Mouse (Mus musculus): ENCODE measurements around the gene Trip6. TPM values are rescaled to one million over a fixed set of nuclear protein-coding genes. Genes with fewer than 3 reads are reported as not detected.

Gene Trip6
- polyA plus RNA-seq, 1 experiment = 22.2 TPM

DNA sequence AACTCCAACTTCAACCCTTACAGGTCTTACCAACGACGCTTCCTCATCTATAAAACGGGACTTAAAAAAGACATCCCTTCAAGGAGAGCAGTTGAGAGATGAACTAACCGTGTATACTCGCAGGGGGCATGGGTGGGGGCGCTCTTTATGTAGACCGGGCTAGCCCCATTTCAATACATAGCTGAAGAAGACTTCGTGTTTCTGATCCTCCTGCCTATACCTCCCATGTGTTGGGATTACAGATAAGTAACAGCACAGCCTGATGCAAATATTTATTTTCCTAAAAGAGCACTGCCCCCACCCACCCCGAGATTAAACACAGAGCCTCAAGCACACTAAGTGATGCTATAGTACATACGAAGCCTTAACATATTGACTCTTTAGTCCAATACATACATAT is 20.1 kb upstream of the Trip6 start:
- TF ChIP-seq EP300 (IDR thresholded peaks at IDR 0.05; ENCODE audit: insufficient read depth, low read depth, low read length) (no peak), CTCF (IDR thresholded peaks at IDR 0.05; ENCODE audit: low read depth, low read length) (no peak), POLR2A (IDR thresholded peaks at IDR 0.05; ENCODE audit: insufficient read depth, low read length) (no peak)
- Histone ChIP-seq H3K36me3 (ENCODE audit: control insufficient read depth, insufficient read depth, low read length, poor library complexity, severe bottlenecking) (no peaks in the 10 kb centered on the region), H3K4me1 (ENCODE audit: control insufficient read depth, insufficient read depth, low read length) (no peaks in the 10 kb centered on the region), H3K9me3 (replicated peaks; ENCODE audit: control insufficient read depth, insufficient read depth, low read length, poor library complexity, severe bottlenecking) (no peaks in the 10 kb centered on the region), H3K9ac (ENCODE audit: low read depth, poor library complexity, severe bottlenecking) (no peak overlapping the region), H3K27me3 (ENCODE audit: control insufficient read depth, insufficient read depth, low read length, poor library complexity, severe bottlenecking) (no peaks in the 10 kb centered on the region), H3K27ac (ENCODE audit: insufficient read depth, low read length) (0 out of 2 replicates have a peak overlapping the region, but pooled peaks have one; percentile 38), H3K4me3 (ENCODE audit: low read depth, low read length) (peak overlapping the region; percentile 59; the same call in 1 of the 2 replicates)

DNA sequence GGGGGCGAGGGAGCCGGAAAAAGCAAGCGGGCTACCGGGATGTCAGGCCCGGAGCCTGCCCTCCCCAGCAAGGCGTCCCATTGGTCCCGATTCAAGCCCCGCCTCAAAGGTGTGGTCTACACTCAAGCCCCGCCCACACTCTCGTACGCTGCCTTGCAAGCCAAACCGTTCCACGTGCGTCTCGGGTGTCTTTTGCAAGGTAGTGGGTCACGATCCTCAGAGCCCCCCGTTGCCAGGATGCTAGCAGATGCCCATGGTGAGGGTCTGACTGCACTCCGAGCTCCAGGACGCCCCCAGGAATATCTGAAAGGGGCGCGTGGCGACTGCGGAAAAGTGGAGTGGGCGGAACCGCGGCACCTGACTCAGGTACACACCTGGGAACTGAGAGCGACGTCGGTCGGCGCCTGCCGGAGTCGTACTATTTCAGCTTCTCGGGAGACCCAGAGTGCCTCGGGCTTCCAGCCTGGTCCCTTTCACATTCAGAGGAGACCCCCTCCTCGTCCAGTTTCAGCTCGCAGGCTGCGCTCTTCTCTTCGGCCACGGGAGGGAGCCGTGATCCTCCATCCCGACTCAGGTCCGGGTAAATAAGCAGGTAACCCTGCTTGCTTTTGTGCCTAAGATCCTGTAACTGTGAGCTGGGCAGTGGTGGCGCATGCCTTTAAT is 19.4 kb upstream of the Trip6 start, which contains the start of gene Slc12a9:
TSS of gene Slc12a9 (minus strand) at position 86 of the 663 bp plus-strand sequence.
- 0 out of 2 replicates have a peak within 1 kb of the TSS, but pooled peaks have one; percentile 38 for H3K27ac ChIP-seq (ENCODE audit: insufficient read depth, low read length)
- TF ChIP-seq CTCF (IDR thresholded peaks at IDR 0.05; ENCODE audit: low read depth, low read length) = peak; percentile 88
- TF ChIP-seq POLR2A (IDR thresholded peaks at IDR 0.05; ENCODE audit: insufficient read depth, low read length) = no peak
- peak; percentile 68; the same call in 1 of the 2 replicates for TF ChIP-seq EP300 (IDR thresholded peaks at IDR 0.05; ENCODE audit: insufficient read depth, low read depth, low read length)
- H3K9ac ChIP-seq (ENCODE audit: low read depth, poor library complexity, severe bottlenecking) = peak within 1 kb of the TSS; percentile 22
- no peaks in the 10 kb centered on the region for H3K4me1 ChIP-seq (ENCODE audit: control insufficient read depth, insufficient read depth, low read length)
- peak within 1 kb of the TSS; percentile 59 for H3K4me3 ChIP-seq (ENCODE audit: low read depth, low read length)
- no peaks in the 10 kb centered on the region for H3K9me3 ChIP-seq (replicated peaks; ENCODE audit: control insufficient read depth, insufficient read depth, low read length, poor library complexity, severe bottlenecking)
- H3K27me3 ChIP-seq (ENCODE audit: control insufficient read depth, insufficient read depth, low read length, poor library complexity, severe bottlenecking) = no peaks in the 10 kb centered on the region
- no peaks in the 10 kb centered on the region for H3K36me3 ChIP-seq (ENCODE audit: control insufficient read depth, insufficient read depth, low read length, poor library complexity, severe bottlenecking)

DNA sequence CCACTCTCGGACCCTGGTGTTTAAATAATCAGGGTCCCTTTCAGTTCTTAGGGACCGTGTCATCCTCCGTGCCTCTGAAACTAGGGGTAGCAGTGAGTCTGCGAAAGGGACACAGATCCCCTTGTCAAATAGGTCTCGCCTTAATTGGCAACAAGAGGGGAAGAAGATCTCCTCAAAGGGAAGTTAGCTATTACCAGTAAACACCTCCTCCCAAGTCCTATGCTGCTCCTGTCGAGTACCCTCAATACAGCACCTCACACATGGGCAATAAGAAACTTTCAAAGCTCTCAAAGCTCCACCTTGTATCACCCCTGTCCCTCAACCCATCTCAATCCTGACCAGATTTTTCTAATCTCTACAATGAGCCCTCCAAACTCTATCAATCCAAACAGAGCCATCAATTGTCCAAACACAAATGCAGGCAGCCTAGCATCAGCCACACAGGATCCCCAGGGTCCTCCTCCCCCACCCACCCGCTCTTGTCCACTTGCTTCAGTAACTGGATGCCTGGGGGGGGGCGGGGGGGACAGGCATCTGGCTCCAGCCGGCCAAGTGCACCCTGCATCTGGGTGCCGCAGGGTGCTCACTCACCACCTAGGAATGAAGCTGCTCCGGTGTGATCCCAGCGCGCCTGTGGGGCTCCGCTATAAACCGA is 18.8 kb upstream of the Trip6 start:
- peak overlapping the region; percentile 22 for H3K9ac ChIP-seq (ENCODE audit: low read depth, poor library complexity, severe bottlenecking)
- H3K4me1 ChIP-seq (ENCODE audit: control insufficient read depth, insufficient read depth, low read length) = no peaks in the 10 kb centered on the region
- no peak for TF ChIP-seq POLR2A (IDR thresholded peaks at IDR 0.05; ENCODE audit: insufficient read depth, low read length)
- no peak for TF ChIP-seq CTCF (IDR thresholded peaks at IDR 0.05; ENCODE audit: low read depth, low read length)
- no peak for TF ChIP-seq EP300 (IDR thresholded peaks at IDR 0.05; ENCODE audit: insufficient read depth, low read depth, low read length)
- H3K27ac ChIP-seq (ENCODE audit: insufficient read depth, low read length) = no peak overlapping the region
- H3K4me3 ChIP-seq (ENCODE audit: low read depth, low read length) = peak overlapping the region; percentile 59
- no peaks in the 10 kb centered on the region for H3K27me3 ChIP-seq (ENCODE audit: control insufficient read depth, insufficient read depth, low read length, poor library complexity, severe bottlenecking)
- H3K36me3 ChIP-seq (ENCODE audit: control insufficient read depth, insufficient read depth, low read length, poor library complexity, severe bottlenecking) = no peaks in the 10 kb centered on the region
- no peaks in the 10 kb centered on the region for H3K9me3 ChIP-seq (replicated peaks; ENCODE audit: control insufficient read depth, insufficient read depth, low read length, poor library complexity, severe bottlenecking)

DNA sequence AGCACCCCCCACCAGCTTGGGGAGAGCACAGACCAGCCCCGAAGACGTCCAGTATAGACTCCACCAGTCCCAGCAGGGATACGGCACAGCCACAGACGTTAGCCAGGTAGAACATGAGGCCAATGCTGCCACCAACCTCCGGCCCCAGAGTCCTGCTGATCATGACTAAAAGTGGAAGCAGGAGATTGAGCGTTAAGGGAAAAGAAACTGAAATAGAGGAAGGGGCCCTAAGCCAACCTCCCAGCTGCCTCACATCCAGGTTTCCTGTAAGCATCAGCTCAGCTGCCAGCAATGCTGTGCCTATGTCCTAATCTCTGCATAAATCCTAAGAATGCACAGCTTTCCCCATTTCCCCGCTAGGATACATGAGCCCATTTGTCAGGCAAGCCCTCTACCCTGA is 16.7 kb upstream of the Trip6 start:
- Histone ChIP-seq H3K4me1 (ENCODE audit: control insufficient read depth, insufficient read depth, low read length) (no peaks in the 10 kb centered on the region), H3K9me3 (replicated peaks; ENCODE audit: control insufficient read depth, insufficient read depth, low read length, poor library complexity, severe bottlenecking) (no peaks in the 10 kb centered on the region), H3K4me3 (ENCODE audit: low read depth, low read length) (no peak overlapping the region), H3K9ac (ENCODE audit: low read depth, poor library complexity, severe bottlenecking) (no peak overlapping the region), H3K36me3 (ENCODE audit: control insufficient read depth, insufficient read depth, low read length, poor library complexity, severe bottlenecking) (no peaks in the 10 kb centered on the region), H3K27ac (ENCODE audit: insufficient read depth, low read length) (no peak overlapping the region), H3K27me3 (ENCODE audit: control insufficient read depth, insufficient read depth, low read length, poor library complexity, severe bottlenecking) (no peaks in the 10 kb centered on the region)
- TF ChIP-seq EP300 (IDR thresholded peaks at IDR 0.05; ENCODE audit: insufficient read depth, low read depth, low read length) (no peak), POLR2A (IDR thresholded peaks at IDR 0.05; ENCODE audit: insufficient read depth, low read length) (no peak), CTCF (IDR thresholded peaks at IDR 0.05; ENCODE audit: low read depth, low read length) (no peak)

DNA sequence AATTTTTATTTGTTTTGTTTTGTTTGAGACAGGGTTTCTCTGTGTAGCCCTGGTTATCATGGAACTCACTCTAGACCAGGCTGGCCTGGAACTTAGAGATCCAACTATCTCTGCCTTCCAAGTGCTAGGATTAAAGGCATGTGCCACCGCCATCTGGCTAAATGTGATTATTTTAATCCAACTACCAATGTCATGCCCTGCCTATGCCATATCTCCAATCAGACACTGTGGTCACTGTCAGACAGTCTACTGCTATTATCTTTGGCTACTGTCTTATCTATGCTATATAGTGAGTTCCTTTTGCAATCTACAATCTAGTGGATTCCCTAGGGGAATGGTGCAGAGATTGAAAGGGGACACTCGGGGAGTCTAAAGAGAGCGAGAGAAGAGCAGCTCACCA is 6.8 kb upstream of the Trip6 start:
- Histone ChIP-seq H3K9me3 (replicated peaks; ENCODE audit: control insufficient read depth, insufficient read depth, low read length, poor library complexity, severe bottlenecking) (no peaks in the 10 kb centered on the region), H3K27me3 (ENCODE audit: control insufficient read depth, insufficient read depth, low read length, poor library complexity, severe bottlenecking) (no peaks in the 10 kb centered on the region), H3K4me1 (ENCODE audit: control insufficient read depth, insufficient read depth, low read length) (no peaks in the 10 kb centered on the region), H3K4me3 (ENCODE audit: low read depth, low read length) (no peak overlapping the region), H3K36me3 (ENCODE audit: control insufficient read depth, insufficient read depth, low read length, poor library complexity, severe bottlenecking) (no peaks in the 10 kb centered on the region), H3K27ac (ENCODE audit: insufficient read depth, low read length) (no peak overlapping the region), H3K9ac (ENCODE audit: low read depth, poor library complexity, severe bottlenecking) (no peak overlapping the region)
- TF ChIP-seq CTCF (IDR thresholded peaks at IDR 0.05; ENCODE audit: low read depth, low read length) (no peak), EP300 (IDR thresholded peaks at IDR 0.05; ENCODE audit: insufficient read depth, low read depth, low read length) (no peak), POLR2A (IDR thresholded peaks at IDR 0.05; ENCODE audit: insufficient read depth, low read length) (no peak)

DNA sequence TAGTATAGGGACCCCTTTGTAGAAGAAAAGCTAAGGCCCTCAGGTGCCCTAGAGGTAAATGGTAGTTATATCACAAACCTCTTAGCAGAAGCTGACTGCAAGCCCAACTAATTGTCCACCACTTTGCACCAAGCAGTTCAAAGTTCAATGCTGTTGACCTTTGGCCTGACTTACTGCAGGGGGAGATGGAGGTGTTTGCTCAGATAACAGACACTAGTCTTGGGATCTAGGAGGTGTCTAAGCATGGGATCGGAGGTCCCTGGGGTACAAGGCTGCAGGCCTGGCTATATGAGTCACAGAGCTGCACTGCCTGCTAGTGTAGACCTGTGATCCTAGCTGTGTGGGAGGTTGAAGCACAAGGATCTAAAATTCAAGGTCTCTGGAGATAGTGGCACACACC is 4.4 kb upstream of the Trip6 start:
- no peaks in the 10 kb centered on the region for H3K36me3 ChIP-seq (ENCODE audit: control insufficient read depth, insufficient read depth, low read length, poor library complexity, severe bottlenecking)
- TF ChIP-seq CTCF (IDR thresholded peaks at IDR 0.05; ENCODE audit: low read depth, low read length) (no peak), EP300 (IDR thresholded peaks at IDR 0.05; ENCODE audit: insufficient read depth, low read depth, low read length) (no peak), POLR2A (IDR thresholded peaks at IDR 0.05; ENCODE audit: insufficient read depth, low read length) (no peak)

More for the DNA sequence above, 4.4 kb upstream of the Trip6 start:
- Histone ChIP-seq H3K27me3 (ENCODE audit: control insufficient read depth, insufficient read depth, low read length, poor library complexity, severe bottlenecking) (no peaks in the 10 kb centered on the region), H3K4me3 (ENCODE audit: low read depth, low read length) (no peak overlapping the region), H3K27ac (ENCODE audit: insufficient read depth, low read length) (no peak overlapping the region), H3K9ac (ENCODE audit: low read depth, poor library complexity, severe bottlenecking) (no peak overlapping the region), H3K4me1 (ENCODE audit: control insufficient read depth, insufficient read depth, low read length) (no peaks in the 10 kb centered on the region), H3K9me3 (replicated peaks; ENCODE audit: control insufficient read depth, insufficient read depth, low read length, poor library complexity, severe bottlenecking) (no peaks in the 10 kb centered on the region)
